Mouse (Mus musculus) forebrain, embryonic 12.5 days (tissue): ENCODE results near the gene Fsd1l. TPM values are rescaled to one million over a fixed set of nuclear protein-coding genes. Genes with fewer than 3 reads are reported as not detected.

ENCODE experiments used
- ATAC-seq: fragments of 200-750 bp; cut with Nextera tagmentation; 2 replicates; pipeline ENCODE4 v1.8.0; 2017; ENCODE audit warnings: moderate TSS enrichment; ENCODE audit not compliant: low FRiP score
- H3K27ac ChIP-seq: fragments of 300-500 bp; sonication (generic); 2 replicates; pipeline ENCODE4 v1.5.1; 2016; ENCODE audit warnings: mild to moderate bottlenecking
- H3K27me3 ChIP-seq: fragments of 300-500 bp; sonication (generic); 2 replicates; pipeline ENCODE4 v1.6.1; 2016; ENCODE audit warnings: mild to moderate bottlenecking
- H3K36me3 ChIP-seq: fragments of 300-500 bp; sonication (generic); replicated peaks from 2 replicates; pipeline ENCODE4 v1.6.1; 2016; ENCODE audit warnings: mild to moderate bottlenecking
- H3K4me1 ChIP-seq: fragments of 300-500 bp; sonication (generic); 2 replicates; pipeline ENCODE4 v1.6.1; 2016
- H3K4me2 ChIP-seq: fragments of 300-500 bp; sonication (generic); 2 replicates; pipeline ENCODE4 v1.6.1; 2016; ENCODE audit warnings: mild to moderate bottlenecking, moderate library complexity
- H3K4me3 ChIP-seq: fragments of 300-500 bp; sonication (generic); replicated peaks from 2 replicates; pipeline ENCODE4 v1.5.1; 2016; ENCODE audit warnings: mild to moderate bottlenecking
- H3K9ac ChIP-seq: fragments of 300-500 bp; sonication (generic); 2 replicates; pipeline ENCODE4 v1.6.1; 2016; ENCODE audit warnings: mild to moderate bottlenecking
- H3K9me3 ChIP-seq: fragments of 300-500 bp; sonication (generic); 2 replicates; pipeline ENCODE4 v1.6.1; 2016
- WGBS: fragments of 180-500 bp; shearing (Covaris S2); methylation state at CpG from one replicate; pipeline ENCODE4 v1.1.7; 2016; 5-methylcytosine and 5-hydroxymethylcytosine counted together
- polyA plus RNA-seq: library from polyadenylated mRNA; unstranded; fragments of >200 nt; fragmentation: Nextera tagmentation; extraction: Ambion mirVana; gene quantifications from 2 replicates; pipeline ENCODE4 v1.2.1, GENCODE M21; 2016

Fsd1l gene
- polyA plus RNA-seq, result 47.2 and 52.2 TPM in 2 replicates

- ATAC-seq, result peak; percentile 91
- under 1% methylated on average over 86 of the region's 88 CpGs for WGBS
- H3K4me2 ChIP-seq, result peak within 1 kb of the TSS; percentile 69
- peaks cover 44% of the 10 kb centered on the region for H3K4me1 ChIP-seq
- no peaks in the 10 kb centered on the region for H3K36me3 ChIP-seq
- H3K27ac ChIP-seq, result peak within 1 kb of the TSS; percentile 90
- peaks cover 4% of the 10 kb centered on the region; the same call in 1 of the 2 replicates for H3K27me3 ChIP-seq
- no peaks in the 10 kb centered on the region for H3K9me3 ChIP-seq
- H3K9ac ChIP-seq, result peak within 1 kb of the TSS; percentile 87
- H3K4me3 ChIP-seq, result peak within 1 kb of the TSS; percentile 91
These were observed at the start of gene Fsd1l for GRCm38 (mm10) chr4:53631316-53632010. Gene Fsd1l (plus strand): TSS chr4:53631471.

- Histone ChIP-seq H3K9ac (no peak overlapping the region), H3K4me1 (no peaks in the 10 kb centered on the region), H3K36me3 (no peaks in the 10 kb centered on the region), H3K27ac (no peak overlapping the region), H3K4me2 (no peak overlapping the region), H3K4me3 (no peak overlapping the region), H3K9me3 (no peaks in the 10 kb centered on the region), H3K27me3 (no peaks in the 10 kb centered on the region)
- no peak for ATAC-seq
These were observed 43.6 kb upstream of the Fsd1l start for GRCm38 (mm10) chr4:53587676-53588075.

GRCm38 (mm10) chr4:53588936-53589335 is 42.3 kb upstream of the Fsd1l start:
- Histone ChIP-seq H3K27me3 (no peaks in the 10 kb centered on the region), H3K4me1 (peaks cover 2% of the 10 kb centered on the region; the same call in 1 of the 2 replicates), H3K9me3 (no peaks in the 10 kb centered on the region), H3K36me3 (no peaks in the 10 kb centered on the region), H3K9ac (no peak overlapping the region), H3K4me3 (no peak overlapping the region), H3K4me2 (no peak overlapping the region), H3K27ac (no peak overlapping the region)
- WGBS, result 78% methylated on average over 1 of the region's 1 CpGs
- ATAC-seq, result no peak

GRCm38 (mm10) chr4:53589466-53589865 is 41.8 kb upstream of the Fsd1l start:
- Histone ChIP-seq H3K9me3 (no peaks in the 10 kb centered on the region), H3K27ac (no peak overlapping the region), H3K9ac (no peak overlapping the region), H3K4me2 (no peak overlapping the region), H3K36me3 (no peaks in the 10 kb centered on the region), H3K4me1 (peaks cover 4% of the 10 kb centered on the region; the same call in 1 of the 2 replicates), H3K27me3 (no peaks in the 10 kb centered on the region), H3K4me3 (no peak overlapping the region)
- WGBS, result 81% methylated on average over 4 of the region's 4 CpGs
- ATAC-seq, result no peak

- no peak for ATAC-seq
- no peak overlapping the region for H3K27ac ChIP-seq
- no peak overlapping the region for H3K4me2 ChIP-seq
- H3K9ac ChIP-seq, result no peak overlapping the region
- H3K4me3 ChIP-seq, result no peak overlapping the region
- no peaks in the 10 kb centered on the region for H3K27me3 ChIP-seq
- no peaks in the 10 kb centered on the region for H3K36me3 ChIP-seq
- WGBS, result 77% methylated on average over 4 of the region's 4 CpGs
- H3K9me3 ChIP-seq, result no peaks in the 10 kb centered on the region
- peaks cover 4% of the 10 kb centered on the region; the same call in 1 of the 2 replicates for H3K4me1 ChIP-seq
These were observed 41.1 kb upstream of the Fsd1l start for GRCm38 (mm10) chr4:53590163-53590562.

GRCm38 (mm10) chr4:53590691-53591447 is 40.4 kb upstream of the Fsd1l start:
- ATAC-seq, result no peak
- Histone ChIP-seq H3K4me2 (no peak overlapping the region), H3K9me3 (no peaks in the 10 kb centered on the region), H3K4me1 (peaks cover 10% of the 10 kb centered on the region), H3K36me3 (no peaks in the 10 kb centered on the region), H3K27me3 (no peaks in the 10 kb centered on the region), H3K27ac (no peak overlapping the region), H3K9ac (no peak overlapping the region), H3K4me3 (no peak overlapping the region)
- 90% methylated on average over 7 of the region's 7 CpGs for WGBS

GRCm38 (mm10) chr4:53591536-53591935 is 39.7 kb upstream of the Fsd1l start:
- H3K36me3 ChIP-seq, result no peaks in the 10 kb centered on the region
- no peak overlapping the region for H3K4me3 ChIP-seq
- H3K4me1 ChIP-seq, result peaks cover 16% of the 10 kb centered on the region
- H3K9me3 ChIP-seq, result no peaks in the 10 kb centered on the region
- no peaks in the 10 kb centered on the region for H3K27me3 ChIP-seq
- H3K9ac ChIP-seq, result no peak overlapping the region
- WGBS, result 89% methylated on average over 11 of the region's 11 CpGs
- H3K4me2 ChIP-seq, result no peak overlapping the region
- no peak for ATAC-seq
- no peak overlapping the region for H3K27ac ChIP-seq

- WGBS, result 88% methylated on average over 8 of the region's 8 CpGs
- no peaks in the 10 kb centered on the region for H3K9me3 ChIP-seq
- no peak overlapping the region for H3K4me3 ChIP-seq
- no peak overlapping the region for H3K9ac ChIP-seq
- ATAC-seq, result no peak
- no peak overlapping the region for H3K4me2 ChIP-seq
- H3K27me3 ChIP-seq, result no peaks in the 10 kb centered on the region
- no peaks in the 10 kb centered on the region for H3K36me3 ChIP-seq
- H3K27ac ChIP-seq, result no peak overlapping the region
- peaks cover 16% of the 10 kb centered on the region for H3K4me1 ChIP-seq
These were observed 39.3 kb upstream of the Fsd1l start for GRCm38 (mm10) chr4:53591941-53592340.

GRCm38 (mm10) chr4:53592386-53592785 is 38.9 kb upstream of the Fsd1l start:
- peaks cover 16% of the 10 kb centered on the region for H3K4me1 ChIP-seq
- no peak for ATAC-seq
- no peak overlapping the region for H3K27ac ChIP-seq
- no peaks in the 10 kb centered on the region for H3K9me3 ChIP-seq
- WGBS, result 82% methylated on average over 9 of the region's 9 CpGs
- H3K27me3 ChIP-seq, result no peaks in the 10 kb centered on the region
- no peaks in the 10 kb centered on the region for H3K36me3 ChIP-seq
- no peak overlapping the region for H3K4me2 ChIP-seq
- H3K4me3 ChIP-seq, result no peak overlapping the region
- no peak overlapping the region for H3K9ac ChIP-seq

- Histone ChIP-seq H3K27ac (no peak overlapping the region), H3K4me2 (no peak overlapping the region), H3K4me3 (no peak overlapping the region), H3K9me3 (no peaks in the 10 kb centered on the region), H3K36me3 (no peaks in the 10 kb centered on the region), H3K9ac (no peak overlapping the region), H3K4me1 (peaks cover 16% of the 10 kb centered on the region), H3K27me3 (no peaks in the 10 kb centered on the region)
- WGBS, result 33% methylated on average over 4 of the region's 4 CpGs
- ATAC-seq, result peak; percentile 57; the same call in 1 of the 2 replicates
These were observed 37.1 kb upstream of the Fsd1l start for GRCm38 (mm10) chr4:53594204-53594603.

GRCm38 (mm10) chr4:53595246-53596062 is 35.8 kb upstream of the Fsd1l start:
- ATAC-seq, result no peak
- no peaks in the 10 kb centered on the region for H3K36me3 ChIP-seq
- H3K27me3 ChIP-seq, result no peaks in the 10 kb centered on the region
- no peak overlapping the region for H3K27ac ChIP-seq
- H3K4me1 ChIP-seq, result peaks cover 16% of the 10 kb centered on the region
- H3K9me3 ChIP-seq, result no peaks in the 10 kb centered on the region
- no peak overlapping the region for H3K4me2 ChIP-seq
- H3K9ac ChIP-seq, result no peak overlapping the region
- H3K4me3 ChIP-seq, result no peak overlapping the region
- WGBS, result 77% methylated on average over 12 of the region's 12 CpGs
